In the genomic region with DNA sequence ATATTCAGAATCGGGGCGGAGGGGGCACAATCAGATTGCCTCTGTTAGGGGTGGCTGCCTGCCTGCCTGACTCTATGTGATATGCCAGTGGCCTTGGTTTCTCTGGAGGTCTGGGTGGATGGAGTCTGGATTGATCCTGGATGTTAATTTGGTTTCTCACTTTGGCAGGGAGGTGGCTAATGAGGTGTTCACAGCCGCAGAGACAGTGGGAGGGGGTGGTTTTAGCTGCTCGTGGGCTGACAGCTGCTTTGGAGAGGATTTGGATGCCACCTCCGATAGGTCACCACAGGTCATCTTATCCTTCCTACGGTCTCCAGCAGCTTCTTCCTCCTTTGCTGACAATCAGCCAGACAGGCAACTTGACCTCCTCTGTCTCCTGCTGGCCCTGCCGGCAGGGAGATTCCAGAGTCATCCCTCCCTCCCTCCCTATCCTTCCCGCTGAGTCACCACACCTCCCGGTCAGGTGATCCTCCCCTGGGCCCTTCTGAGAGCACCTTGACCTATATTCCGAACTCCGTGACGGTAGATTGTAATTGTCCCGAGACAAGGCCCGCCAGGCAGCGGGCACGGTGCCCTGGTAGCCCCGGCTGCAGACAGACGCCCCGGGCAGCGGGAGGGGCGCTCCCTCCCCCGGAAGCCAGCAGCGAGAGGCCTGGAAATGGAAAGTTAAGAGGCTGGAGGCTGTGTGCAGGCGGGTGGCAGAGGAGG, we compare ENCODE assay signal across 8 mouse cellular contexts. TPM values are rescaled to one million over a fixed set of nuclear protein-coding genes. Genes with fewer than 3 reads are reported as not detected.
DNase-seq lines count a peak whose midpoint lies in the region; ATAC-seq and TF ChIP-seq lines count a peak whose summit lies in the region.

No protein-coding gene starts in this region.

- H3K9me3 ChIP-seq in hindbrain, embryonic 16.5 days (ENCODE audit: control insufficient read depth, low read length): no peaks in the 10 kb centered on the region

- WGBS in hindbrain, embryonic 16.5 days: under 1% methylated on average over 24 of the region's 24 CpGs

- H3K4me1 ChIP-seq in hindbrain, embryonic 16.5 days (ENCODE audit: control insufficient read depth, insufficient read depth, low read depth, low read length): peaks cover 19% of the 10 kb centered on the region

- peak overlapping the region; percentile 83 for H3K4me3 ChIP-seq in gastrocnemius, adult 2 months
- H3K4me3 ChIP-seq in hindbrain, embryonic 16.5 days (ENCODE audit: low read length): peak overlapping the region; percentile 43
- H3K4me3 ChIP-seq in left cerebral cortex, adult 2 months: peak overlapping the region; percentile 65

- no peaks in the 10 kb centered on the region for H3K27me3 ChIP-seq in hindbrain, embryonic 16.5 days (replicated peaks; ENCODE audit: control insufficient read depth, insufficient read depth, low read length)

- intact Hi-C loops in gastrocnemius, adult 2 months (cut with DNase I): loop anchor here (1.0 to 2.0 kb wide), 3 partner anchors 30 to 78 kb away; a partner anchor contains a TSS
- intact Hi-C loops in left cerebral cortex, adult 2 months (cut with DNase I): loop anchor here (1.0 to 2.0 kb wide), 4 partner anchors 9 to 48 kb away; a partner anchor contains a TSS

- peak overlapping the region; percentile 81 for H3K4me2 ChIP-seq in hindbrain, embryonic 16.5 days (ENCODE audit: low read length)

- peak overlapping the region; percentile 97 for H3K27ac ChIP-seq in gastrocnemius, adult 2 months
- H3K27ac ChIP-seq in hindbrain, embryonic 16.5 days (ENCODE audit: low read depth, low read length): peak overlapping the region; percentile 81
- peak overlapping the region; percentile 87 for H3K27ac ChIP-seq in left cerebral cortex, adult 2 months

- peak; percentile 77 for DNase-seq in NIH3T3 (ENCODE audit: low read depth)
- DNase-seq in cerebellum, postnatal 25 days: peak; percentile 78 to 79
- peak; percentile 90 for DNase-seq in gastrocnemius, adult 2 months
- peak; percentile 77 to 79 for DNase-seq in left cerebral cortex, adult 2 months (ENCODE audit: extremely low spot score in 1 of 2, low spot score in 2 of 2)
- peak; percentile 87 to 93 for DNase-seq in lung, postnatal 4 days
- DNase-seq in right cerebral cortex, adult 18-20 months: peak; percentile 89
- peak; percentile 78 to 83 for DNase-seq in urinary bladder, adult 18-20 months (ENCODE audit: low spot score in 2 of 2)

- TF ChIP-seq CTCF in gastrocnemius, adult 2 months (IDR thresholded peaks at IDR 0.05): no peak
- no peak for TF ChIP-seq CTCF in left cerebral cortex, adult 2 months (IDR thresholded peaks at IDR 0.05)

- no peaks in the 10 kb centered on the region for H3K36me3 ChIP-seq in hindbrain, embryonic 16.5 days (ENCODE audit: control insufficient read depth, insufficient read depth, low read length)

- peak; percentile 68 for ATAC-seq in hindbrain, embryonic 16.5 days

- H3K9ac ChIP-seq in hindbrain, embryonic 16.5 days (ENCODE audit: low read depth, low read length): peak overlapping the region; percentile 64

RNA-seq across cellular contexts. Expression of a gene that starts 48.7 kb away (rescaled TPM):
- total RNA-seq in gastrocnemius, adult 2 months (2021): 10 to 100 TPM; 47.2 to 49.5 TPM
- polyA plus RNA-seq in hindbrain, embryonic 16.5 days (2015; fragmentation: Nextera tagmentation; extraction: Ambion mirVana): 97.1 and 101 TPM in 2 replicates
- total RNA-seq in left cerebral cortex, adult 2 months (2021): 100 to 1,000 TPM; 226 to 228 TPM

RNA-seq across cellular contexts. Expression of a gene that starts 59.7 kb away (rescaled TPM):
- not detected for total RNA-seq in gastrocnemius, adult 2 months (2021)
- polyA plus RNA-seq in hindbrain, embryonic 16.5 days (2015; fragmentation: Nextera tagmentation; extraction: Ambion mirVana): 3.1 and 5.1 TPM in 2 replicates
- 1 to 10 TPM; 1.2 to 1.3 TPM for total RNA-seq in left cerebral cortex, adult 2 months (2021)

Comparison
In these comparisons a context has a peak if more than half of its experiments do, and no peak if none do; other contexts are left out.
1. Peak in every context shown above with its lines: DNase-seq, ATAC-seq, H3K4me3 ChIP-seq and H3K27ac ChIP-seq.
2. RNA of a gene that starts 48.7 kb away (total RNA-seq): 226 to 228 TPM in left cerebral cortex, adult 2 months; 47.2 to 49.5 TPM in gastrocnemius, adult 2 months; every median in the first group is over 4 times any median in the second.